Mouse (Mus musculus): ENCODE measurements around the gene Hells.

DNA sequence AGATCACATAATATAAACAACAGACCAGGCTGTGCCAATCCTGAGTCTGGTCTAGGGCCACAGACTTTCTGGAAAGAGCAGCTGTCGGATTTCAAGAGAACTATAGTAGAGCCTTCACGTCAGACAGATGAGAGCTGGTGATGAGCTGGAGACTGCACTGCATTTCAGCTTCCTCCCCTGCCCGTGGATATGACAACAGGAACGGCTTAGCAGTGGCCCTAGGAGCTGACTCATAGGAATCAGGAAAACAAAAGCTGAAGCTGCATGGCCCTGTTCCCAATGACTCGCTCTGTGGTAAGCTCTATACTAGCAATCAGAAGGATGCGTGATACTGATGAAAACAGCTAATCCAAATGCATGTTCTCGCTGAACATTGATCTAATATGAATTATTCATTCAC lies 43.0 kb downstream of the Hells start:
- TF ChIP-seq CTCF (IDR thresholded peaks at IDR 0.05; ENCODE audit: extremely low read depth, insufficient read depth, low read length) (no peak), POLR2A (IDR thresholded peaks at IDR 0.05; ENCODE audit: extremely low read depth, insufficient read depth, low read length) (no peak)
